Mouse (Mus musculus) hindbrain, embryonic 14.5 days (tissue): ENCODE measurements at regions not wholly inside any gene's neighbourhood (a gene's known extent, or its start where the extent isn't known, plus 50 kb on each side); places are given as distances from the start of the nearest gene placed in this dataset.

ENCODE experiments used
- ATAC-seq: fragments of 200-750 bp; cut with Nextera tagmentation; 2 replicates; pipeline ENCODE4 v1.8.0; 2017; ENCODE audit warnings: moderate number of reproducible peaks, mild to moderate bottlenecking, moderate TSS enrichment, moderate library complexity; ENCODE audit not compliant: low FRiP score
- DNase-seq: peaks from one replicate; pipeline ENCODE4 v3.0.0-alpha.2; 2015; ENCODE audit warnings: low spot score
- H3K27ac ChIP-seq: fragments of 300-500 bp; sonication (generic); 2 replicates; pipeline ENCODE4 v1.5.1; 2014; ENCODE audit warnings: mild to moderate bottlenecking, moderate library complexity
- H3K27me3 ChIP-seq: fragments of 300-500 bp; sonication (generic); 2 replicates; pipeline ENCODE4 v1.6.1; 2014; ENCODE audit warnings: mild to moderate bottlenecking, low read length, mixed read lengths; ENCODE audit not compliant: control insufficient read depth, insufficient read depth
- H3K36me3 ChIP-seq: fragments of 300-500 bp; sonication (generic); replicated peaks from 2 replicates; pipeline ENCODE4 v1.6.1; 2014; ENCODE audit not compliant: control insufficient read depth, insufficient read depth
- H3K4me1 ChIP-seq: fragments of 300-500 bp; sonication (generic); replicated peaks from 2 replicates; pipeline ENCODE4 v1.6.1; 2014; ENCODE audit warnings: antibody characterized with exemption, low read length, mixed read lengths; ENCODE audit not compliant: control insufficient read depth, insufficient read depth
- H3K4me2 ChIP-seq: fragments of 300-500 bp; sonication (generic); replicated peaks from 2 replicates; pipeline ENCODE4 v1.6.1; 2014; ENCODE audit warnings: mild to moderate bottlenecking, moderate library complexity
- H3K4me3 ChIP-seq: fragments of 300-500 bp; sonication (generic); replicated peaks from 2 replicates; pipeline ENCODE4 v1.5.1; 2014; ENCODE audit warnings: mild to moderate bottlenecking, low read length
- H3K9ac ChIP-seq: fragments of 300-500 bp; sonication (generic); 2 replicates; pipeline ENCODE4 v1.6.1; 2014
- H3K9me3 ChIP-seq: fragments of 300-500 bp; sonication (generic); 2 replicates; pipeline ENCODE4 v1.6.1; 2016; ENCODE audit warnings: low read length; ENCODE audit not compliant: control insufficient read depth
- WGBS: fragments of 180-500 bp; shearing (Covaris S2); extraction: QIAGEN DNeasy Blood & Tissue Kit; methylation state at CpG from one replicate; pipeline ENCODE4 v1.1.7; 2014; 5-methylcytosine and 5-hydroxymethylcytosine counted together

- 95% methylated on average over 4 of the region's 4 CpGs for WGBS
- Histone ChIP-seq H3K4me1 (peaks cover 44% of the 10 kb centered on the region), H3K9me3 (no peaks in the 10 kb centered on the region), H3K4me2 (no peak overlapping the region), H3K27ac (no peak overlapping the region), H3K36me3 (no peaks in the 10 kb centered on the region), H3K9ac (no peak overlapping the region), H3K4me3 (no peak overlapping the region), H3K27me3 (no peaks in the 10 kb centered on the region)
- ATAC-seq = no peak
- DNase-seq = no peak
These were observed 214.4 kb upstream of the Smim15 start for GRCm38 (mm10) chr13:107829861-107830260.

GRCm38 (mm10) chr13:107825636-107826035 is 218.6 kb upstream of the Smim15 start:
- no peak overlapping the region for H3K27ac ChIP-seq
- H3K4me1 ChIP-seq = peaks cover 22% of the 10 kb centered on the region
- no peak overlapping the region for H3K4me2 ChIP-seq
- ATAC-seq (no peak), DNase-seq (no peak)
- WGBS = 86% methylated on average over 4 of the region's 4 CpGs
- H3K27me3 ChIP-seq = no peaks in the 10 kb centered on the region
- no peak overlapping the region for H3K4me3 ChIP-seq
- H3K9me3 ChIP-seq = no peaks in the 10 kb centered on the region
- H3K9ac ChIP-seq = no peak overlapping the region
- no peaks in the 10 kb centered on the region for H3K36me3 ChIP-seq

GRCm38 (mm10) chr13:107823342-107823741 is 220.9 kb upstream of the Smim15 start:
- DNase-seq (no peak), ATAC-seq (no peak)
- Histone ChIP-seq H3K27me3 (no peaks in the 10 kb centered on the region), H3K9me3 (no peaks in the 10 kb centered on the region), H3K9ac (no peak overlapping the region), H3K27ac (no peak overlapping the region), H3K4me3 (no peak overlapping the region), H3K36me3 (no peaks in the 10 kb centered on the region), H3K4me1 (peaks cover 35% of the 10 kb centered on the region), H3K4me2 (no peak overlapping the region)
- WGBS = 62% methylated on average over 1 of the region's 1 CpGs

- Histone ChIP-seq H3K27ac (no peak overlapping the region), H3K4me1 (peaks cover 29% of the 10 kb centered on the region), H3K36me3 (no peaks in the 10 kb centered on the region), H3K27me3 (no peaks in the 10 kb centered on the region), H3K4me3 (no peak overlapping the region), H3K4me2 (no peak overlapping the region), H3K9me3 (no peaks in the 10 kb centered on the region), H3K9ac (no peak overlapping the region)
- WGBS = 83% methylated on average over 2 of the region's 2 CpGs
- DNase-seq (no peak), ATAC-seq (no peak)
These were observed 222.0 kb upstream of the Smim15 start for GRCm38 (mm10) chr13:107822198-107822597.

- Histone ChIP-seq H3K4me3 (no peak overlapping the region), H3K9ac (no peak overlapping the region), H3K4me2 (0 out of 2 replicates have a peak overlapping the region, but pooled peaks have one; percentile 7), H3K9me3 (no peaks in the 10 kb centered on the region), H3K4me1 (peaks cover 39% of the 10 kb centered on the region), H3K36me3 (no peaks in the 10 kb centered on the region), H3K27ac (0 out of 2 replicates have a peak overlapping the region, but pooled peaks have one; percentile 11), H3K27me3 (no peaks in the 10 kb centered on the region)
- WGBS = 18% methylated on average over 9 of the region's 9 CpGs
- ATAC-seq = no peak
- DNase-seq = no peak
These were observed 230.6 kb upstream of the Smim15 start for GRCm38 (mm10) chr13:107813562-107814161.

- Histone ChIP-seq H3K27ac (no peak overlapping the region), H3K4me3 (no peak overlapping the region), H3K36me3 (no peaks in the 10 kb centered on the region), H3K4me2 (no peak overlapping the region), H3K27me3 (no peaks in the 10 kb centered on the region), H3K9me3 (no peaks in the 10 kb centered on the region), H3K4me1 (peaks cover 38% of the 10 kb centered on the region), H3K9ac (no peak overlapping the region)
- WGBS = 49% methylated on average over 5 of the region's 5 CpGs
- DNase-seq = no peak
- no peak for ATAC-seq
These were observed 232.2 kb upstream of the Smim15 start for GRCm38 (mm10) chr13:107812014-107812413.

GRCm38 (mm10) chr13:107810802-107811192 is 233.4 kb upstream of the Smim15 start:
- Histone ChIP-seq H3K4me3 (no peak overlapping the region), H3K9me3 (no peaks in the 10 kb centered on the region), H3K36me3 (no peaks in the 10 kb centered on the region), H3K27ac (no peak overlapping the region), H3K9ac (no peak overlapping the region), H3K4me2 (no peak overlapping the region), H3K4me1 (peaks cover 38% of the 10 kb centered on the region), H3K27me3 (no peaks in the 10 kb centered on the region)
- WGBS = 79% methylated on average over 9 of the region's 9 CpGs
- no peak for ATAC-seq
- no peak for DNase-seq

GRCm38 (mm10) chr13:107810060-107810801 is 234.0 kb upstream of the Smim15 start:
- 80% methylated on average over 9 of the region's 9 CpGs for WGBS
- no peak for ATAC-seq

GRCm38 (mm10) chr13:107808961-107809360 is 235.3 kb upstream of the Smim15 start:
- Histone ChIP-seq H3K4me1 (peaks cover 33% of the 10 kb centered on the region), H3K4me3 (no peak overlapping the region), H3K9ac (no peak overlapping the region), H3K4me2 (no peak overlapping the region), H3K9me3 (no peaks in the 10 kb centered on the region), H3K27ac (no peak overlapping the region), H3K27me3 (no peaks in the 10 kb centered on the region), H3K36me3 (no peaks in the 10 kb centered on the region; the same call in 1 of the 2 replicates)
- 86% methylated on average over 2 of the region's 2 CpGs for WGBS
- DNase-seq (no peak), ATAC-seq (no peak)

More at GRCm38 (mm10) chr13:107810060-107810801, 234.0 kb upstream of the Smim15 start:
- Histone ChIP-seq H3K4me3 (no peak overlapping the region), H3K4me2 (no peak overlapping the region), H3K36me3 (no peaks in the 10 kb centered on the region), H3K9ac (no peak overlapping the region), H3K27ac (no peak overlapping the region), H3K9me3 (no peaks in the 10 kb centered on the region), H3K27me3 (no peaks in the 10 kb centered on the region), H3K4me1 (peaks cover 38% of the 10 kb centered on the region)
- no peak for DNase-seq
